Mouse (Mus musculus): ENCODE measurements around the gene Rps6ka2. TPM values are rescaled to one million over a fixed set of nuclear protein-coding genes. Genes with fewer than 3 reads are reported as not detected.
"Not testable (repeated sequence)": the region's sequence is repeated elsewhere in the genome, so short reads cannot be mapped to it uniquely, and the experiment has no call there.

Rps6ka2 gene
- total RNA-seq, 1 experiment: 16.2 TPM

GRCm38 (mm10) chr17:7176394-7176793 lies 6.5 kb downstream of the Rps6ka2 start:
- Histone ChIP-seq H3K36me3 (ENCODE audit: control insufficient read depth, insufficient read depth, low read length, poor library complexity, severe bottlenecking) (no peaks in the 10 kb centered on the region), H3K27ac (ENCODE audit: insufficient read depth, low read depth, low read length, poor library complexity, severe bottlenecking) (no peak overlapping the region), H3K9me3 (ENCODE audit: control insufficient read depth, insufficient read depth, low read depth, low read length) (no peaks in the 10 kb centered on the region), H3K4me3 (ENCODE audit: insufficient read depth in 1 of 2, low read depth in 1 of 2, low read length in 2 of 2, poor library complexity in 1 of 2, severe bottlenecking in 1 of 2) (no peak overlapping the region), H3K9ac (ENCODE audit: insufficient read depth, low read depth, low read length, poor library complexity, severe bottlenecking) (no peak overlapping the region), H3K4me1 (ENCODE audit: control insufficient read depth in 2 of 2, insufficient read depth in 2 of 2, low read length in 2 of 2, poor library complexity in 1 of 2) (peaks cover 0 to 8% of the 10 kb centered on the region in 2 experiments; a peak in 1 of 4 replicates)
- no peak for DNase-seq (ENCODE audit: low read depth, low spot score)
- no peak for TF ChIP-seq ZC3H11A (IDR thresholded peaks at IDR 0.05; ENCODE audit: borderline replicate concordance, low read depth, low read length)
- no peak for TF ChIP-seq CHD2 (IDR thresholded peaks at IDR 0.05; ENCODE audit: low read depth, low read length)
- TF ChIP-seq HCFC1 (IDR thresholded peaks at IDR 0.05; ENCODE audit: borderline replicate concordance, insufficient read depth, low read length): no peak
- TF ChIP-seq MAFK (IDR thresholded peaks at IDR 0.05; ENCODE audit: insufficient read depth, low read depth, low read length): no peak
- no peak for TF ChIP-seq ZNF384 (IDR thresholded peaks at IDR 0.05; ENCODE audit: low read depth, low read length)
- in situ Hi-C loops (cut with MboI; ENCODE audit: low sequenced_read_pairs in 2 of 2, unreplicated experiment in 2 of 2): no loop called here

DNA sequence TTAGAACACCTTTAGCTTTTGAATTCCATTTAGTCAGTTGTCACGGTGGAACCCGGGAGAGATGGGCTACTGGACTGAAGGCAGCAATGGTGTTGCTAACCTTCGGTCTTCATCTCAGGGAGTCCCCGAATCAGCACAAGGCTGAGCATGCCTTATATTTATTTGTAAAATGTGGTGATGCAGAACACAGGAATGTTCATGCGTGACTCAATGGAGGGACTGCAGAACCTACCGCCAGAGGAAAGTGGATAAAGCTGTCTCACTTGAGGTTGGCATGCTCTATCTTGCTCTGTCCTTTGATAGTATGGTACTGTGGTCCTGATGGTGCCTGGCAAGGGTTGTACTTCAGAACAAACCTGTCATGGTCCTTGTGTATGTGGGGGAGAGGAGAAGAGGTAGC lies 8.3 kb downstream of the Rps6ka2 start:
- H3K4me3 ChIP-seq (ENCODE audit: insufficient read depth in 1 of 2, low read depth in 1 of 2, low read length in 2 of 2, poor library complexity in 1 of 2, severe bottlenecking in 1 of 2): no peak overlapping the region
- H3K27ac ChIP-seq (ENCODE audit: insufficient read depth, low read depth, low read length, poor library complexity, severe bottlenecking): no peak overlapping the region
- H3K36me3 ChIP-seq (ENCODE audit: control insufficient read depth, insufficient read depth, low read length, poor library complexity, severe bottlenecking): no peaks in the 10 kb centered on the region; the same call in 1 of the 2 replicates
- in situ Hi-C loops (cut with MboI; ENCODE audit: low sequenced_read_pairs in 2 of 2, unreplicated experiment in 2 of 2): no loop called here
- H3K9me3 ChIP-seq (ENCODE audit: control insufficient read depth, insufficient read depth, low read depth, low read length): no peaks in the 10 kb centered on the region
- DNase-seq (ENCODE audit: low read depth, low spot score): no peak
- H3K4me1 ChIP-seq (ENCODE audit: control insufficient read depth in 2 of 2, insufficient read depth in 2 of 2, low read length in 2 of 2, poor library complexity in 1 of 2): peaks cover 0 to 14% of the 10 kb centered on the region in 2 experiments; a peak in 1 of 4 replicates
- TF ChIP-seq HCFC1 (IDR thresholded peaks at IDR 0.05; ENCODE audit: borderline replicate concordance, insufficient read depth, low read length): no peak
- TF ChIP-seq CHD2 (IDR thresholded peaks at IDR 0.05; ENCODE audit: low read depth, low read length): no peak
- no peak overlapping the region for H3K9ac ChIP-seq (ENCODE audit: insufficient read depth, low read depth, low read length, poor library complexity, severe bottlenecking)

GRCm38 (mm10) chr17:7182187-7182586 lies 12.3 kb downstream of the Rps6ka2 start:
- Histone ChIP-seq H3K27ac (ENCODE audit: insufficient read depth, low read depth, low read length, poor library complexity, severe bottlenecking) (no peak overlapping the region), H3K9ac (ENCODE audit: insufficient read depth, low read depth, low read length, poor library complexity, severe bottlenecking) (no peak overlapping the region), H3K4me1 (ENCODE audit: control insufficient read depth in 2 of 2, insufficient read depth in 2 of 2, low read length in 2 of 2, poor library complexity in 1 of 2) (peaks cover 0 to 17% of the 10 kb centered on the region in 2 experiments; a peak in 1 of 4 replicates), H3K9me3 (ENCODE audit: control insufficient read depth, insufficient read depth, low read depth, low read length) (no peaks in the 10 kb centered on the region), H3K36me3 (ENCODE audit: control insufficient read depth, insufficient read depth, low read length, poor library complexity, severe bottlenecking) (peaks cover 3% of the 10 kb centered on the region; the same call in 1 of the 2 replicates), H3K4me3 (ENCODE audit: insufficient read depth in 1 of 2, low read depth in 1 of 2, low read length in 2 of 2, poor library complexity in 1 of 2, severe bottlenecking in 1 of 2) (no peak overlapping the region; a peak in 1 of 4 replicates)
- no peak for DNase-seq (ENCODE audit: low read depth, low spot score)
- in situ Hi-C loops (cut with MboI; ENCODE audit: low sequenced_read_pairs in 2 of 2, unreplicated experiment in 2 of 2): no loop called here
- TF ChIP-seq ZNF384 (IDR thresholded peaks at IDR 0.05; ENCODE audit: low read depth, low read length) (no peak), ZC3H11A (IDR thresholded peaks at IDR 0.05; ENCODE audit: borderline replicate concordance, low read depth, low read length) (no peak), MAFK (IDR thresholded peaks at IDR 0.05; ENCODE audit: insufficient read depth, low read depth, low read length) (no peak), CHD2 (IDR thresholded peaks at IDR 0.05; ENCODE audit: low read depth, low read length) (no peak), HCFC1 (IDR thresholded peaks at IDR 0.05; ENCODE audit: borderline replicate concordance, insufficient read depth, low read length) (no peak)

DNA sequence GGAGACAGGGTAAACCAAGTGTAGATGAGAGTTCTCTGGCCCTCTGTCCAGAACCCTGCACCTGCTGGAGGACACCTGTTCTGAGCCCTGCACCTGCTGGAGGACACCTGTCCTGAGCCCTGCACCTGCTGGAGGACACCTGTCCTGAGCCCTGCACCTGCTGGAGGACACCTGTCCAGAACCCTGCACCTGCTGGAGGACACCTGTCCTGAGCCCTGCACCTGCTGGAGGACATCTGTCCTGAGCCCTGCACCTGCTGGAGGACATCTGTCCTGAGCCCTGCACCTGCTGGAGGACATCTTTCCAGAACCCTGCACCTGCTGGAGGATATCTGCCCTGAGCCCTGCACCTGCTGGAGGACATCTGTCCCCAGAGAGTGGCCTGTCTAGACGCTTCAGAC lies 17.1 kb downstream of the Rps6ka2 start:
- H3K36me3 ChIP-seq (ENCODE audit: control insufficient read depth, insufficient read depth, low read length, poor library complexity, severe bottlenecking); H3K4me3 ChIP-seq (ENCODE audit: insufficient read depth in 1 of 2, low read depth in 1 of 2, low read length in 2 of 2, poor library complexity in 1 of 2, severe bottlenecking in 1 of 2); DNase-seq (ENCODE audit: low read depth, low spot score); H3K9me3 ChIP-seq (ENCODE audit: control insufficient read depth, insufficient read depth, low read depth, low read length); H3K27ac ChIP-seq (ENCODE audit: insufficient read depth, low read depth, low read length, poor library complexity, severe bottlenecking); H3K9ac ChIP-seq (ENCODE audit: insufficient read depth, low read depth, low read length, poor library complexity, severe bottlenecking); in situ Hi-C loops (cut with MboI; ENCODE audit: low sequenced_read_pairs in 2 of 2, unreplicated experiment in 2 of 2): not testable (repeated sequence)
- H3K4me1 ChIP-seq (ENCODE audit: control insufficient read depth in 2 of 2, insufficient read depth in 2 of 2, low read length in 2 of 2, poor library complexity in 1 of 2): peaks cover 7 to 17% of the 10 kb centered on the region in 2 experiments; a peak in 3 of 4 replicates

GRCm38 (mm10) chr17:7189425-7189824 lies 19.5 kb downstream of the Rps6ka2 start:
- Histone ChIP-seq H3K27ac (ENCODE audit: insufficient read depth, low read depth, low read length, poor library complexity, severe bottlenecking) (no peak overlapping the region), H3K9me3 (ENCODE audit: control insufficient read depth, insufficient read depth, low read depth, low read length) (no peaks in the 10 kb centered on the region), H3K36me3 (ENCODE audit: control insufficient read depth, insufficient read depth, low read length, poor library complexity, severe bottlenecking) (peaks cover 3% of the 10 kb centered on the region; the same call in 1 of the 2 replicates), H3K4me1 (ENCODE audit: control insufficient read depth in 2 of 2, insufficient read depth in 2 of 2, low read length in 2 of 2, poor library complexity in 1 of 2) (peaks cover 7 to 15% of the 10 kb centered on the region in 2 experiments; a peak in 3 of 4 replicates), H3K9ac (ENCODE audit: insufficient read depth, low read depth, low read length, poor library complexity, severe bottlenecking) (no peak overlapping the region), H3K4me3 (ENCODE audit: insufficient read depth in 1 of 2, low read depth in 1 of 2, low read length in 2 of 2, poor library complexity in 1 of 2, severe bottlenecking in 1 of 2) (no peak overlapping the region)
- TF ChIP-seq CHD2 (IDR thresholded peaks at IDR 0.05; ENCODE audit: low read depth, low read length): no peak
- TF ChIP-seq ZNF384 (IDR thresholded peaks at IDR 0.05; ENCODE audit: low read depth, low read length): no peak
- TF ChIP-seq HCFC1 (IDR thresholded peaks at IDR 0.05; ENCODE audit: borderline replicate concordance, insufficient read depth, low read length): no peak
- TF ChIP-seq ZC3H11A (IDR thresholded peaks at IDR 0.05; ENCODE audit: borderline replicate concordance, low read depth, low read length): no peak
- no peak for TF ChIP-seq MAFK (IDR thresholded peaks at IDR 0.05; ENCODE audit: insufficient read depth, low read depth, low read length)
- no peak for DNase-seq (ENCODE audit: low read depth, low spot score)
- in situ Hi-C loops (cut with MboI; ENCODE audit: low sequenced_read_pairs in 2 of 2, unreplicated experiment in 2 of 2): no loop called here
